26 mouse cellular contexts compared by ENCODE assay signal in the genomic region with DNA sequence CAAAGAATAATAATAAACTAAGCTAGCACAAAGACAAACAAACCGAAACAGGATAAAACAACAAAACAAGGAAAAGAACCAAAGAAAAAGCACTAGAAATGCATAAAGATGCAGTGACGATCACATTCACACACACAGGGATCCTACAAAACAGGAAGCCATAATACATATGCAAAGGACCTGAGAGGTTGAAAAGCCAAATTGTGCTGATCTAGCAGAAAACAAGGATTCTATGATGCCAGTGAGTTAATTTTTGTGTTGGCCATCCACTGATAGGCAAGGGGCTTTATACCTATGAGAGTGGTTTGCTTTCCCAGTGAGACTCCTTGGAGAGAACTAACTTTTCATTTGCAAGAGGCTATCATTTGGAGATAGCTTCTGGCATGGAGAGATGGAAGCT.
"Had no signal": no experiment of that assay in that cellular context is flagged by ENCODE, and none has a peak within 500 bp of the region (broad histone marks: within the 10 kb centered on the region; RNA-seq: fewer than 3 reads in every experiment).

No protein-coding gene starts in this region.

- H3K9me3 ChIP-seq: embryonic facial prominence, embryonic 10.5 days; embryonic facial prominence, embryonic 12.5 days; embryonic facial prominence, embryonic 13.5 days; embryonic facial prominence, embryonic 15.5 days; forebrain, embryonic 10.5 days; forebrain, embryonic 12.5 days; forebrain, embryonic 13.5 days; forebrain, embryonic 15.5 days had no signal

- H3K4me3 ChIP-seq: embryonic facial prominence, embryonic 10.5 days; embryonic facial prominence, embryonic 12.5 days; embryonic facial prominence, embryonic 13.5 days; embryonic facial prominence, embryonic 15.5 days; erythroblast, embryonic 14.5 days; forebrain, embryonic 10.5 days; forebrain, embryonic 12.5 days; forebrain, embryonic 13.5 days; forebrain, embryonic 15.5 days; gastrocnemius, adult 2 months; heart, adult 2 months had no signal

- H3K27me3 ChIP-seq: embryonic facial prominence, embryonic 12.5 days; embryonic facial prominence, embryonic 13.5 days; embryonic facial prominence, embryonic 15.5 days; forebrain, embryonic 12.5 days; forebrain, embryonic 13.5 days; forebrain, embryonic 15.5 days had no signal

- DNase-seq: cerebellum, adult 9-10 months; cerebellum, adult 9-11 months; cerebellum, postnatal 10 days; cerebellum, postnatal 14 days; cerebellum, postnatal 25 days; cerebellum, postnatal 36 days; embryo, embryonic 11 days; forebrain, postnatal 0 days; gastrocnemius, adult 2 months; gastrocnemius, postnatal 10 days; gastrocnemius, postnatal 14 days; gastrocnemius, postnatal 25 days; gastrocnemius, postnatal 36 days; heart, adult 18-20 months; heart, adult 2 months had no signal

- H3K36me3 ChIP-seq: embryonic facial prominence, embryonic 10.5 days; embryonic facial prominence, embryonic 12.5 days; embryonic facial prominence, embryonic 13.5 days; embryonic facial prominence, embryonic 15.5 days; forebrain, embryonic 10.5 days; forebrain, embryonic 12.5 days; forebrain, embryonic 15.5 days had no signal

- H3K27ac ChIP-seq: embryonic facial prominence, embryonic 10.5 days; embryonic facial prominence, embryonic 12.5 days; embryonic facial prominence, embryonic 13.5 days; embryonic facial prominence, embryonic 15.5 days; forebrain, embryonic 10.5 days; forebrain, embryonic 12.5 days; forebrain, embryonic 13.5 days; forebrain, embryonic 15.5 days; gastrocnemius, adult 2 months; heart, adult 2 months had no signal

- H3K4me1 ChIP-seq: embryonic facial prominence, embryonic 10.5 days; embryonic facial prominence, embryonic 12.5 days; embryonic facial prominence, embryonic 13.5 days; embryonic facial prominence, embryonic 15.5 days; forebrain, embryonic 10.5 days; forebrain, embryonic 12.5 days; forebrain, embryonic 13.5 days; forebrain, embryonic 15.5 days had no signal

- ATAC-seq: forebrain, embryonic 13.5 days; forebrain, embryonic 14.5 days; forebrain, embryonic 15.5 days; forebrain, embryonic 16.5 days; forebrain, postnatal 0 days had no signal

- H3K9ac ChIP-seq: embryonic facial prominence, embryonic 12.5 days; embryonic facial prominence, embryonic 13.5 days; embryonic facial prominence, embryonic 15.5 days; forebrain, embryonic 12.5 days; forebrain, embryonic 13.5 days; forebrain, embryonic 15.5 days; forebrain, postnatal 0 days had no signal

- H3K4me2 ChIP-seq: embryonic facial prominence, embryonic 12.5 days; embryonic facial prominence, embryonic 13.5 days; embryonic facial prominence, embryonic 15.5 days; forebrain, embryonic 12.5 days; forebrain, embryonic 13.5 days; forebrain, embryonic 15.5 days had no signal
